Mouse (Mus musculus) retina, postnatal 1 day (tissue): ENCODE data around the gene Il16.
A peak's percentile ranks its signal among the peaks of the same experiment; 100 is the strongest.

Source experiments
- DNase-seq: peaks from one replicate; pipeline ENCODE4 v3.0.0-alpha.2; 2012

Gene Il16

GRCm38 (mm10) chr7:83599913-83600286 is 145.6 kb downstream of the Il16 start:
- peak; percentile 44 for DNase-seq

GRCm38 (mm10) chr7:83598997-83599912 is 146.3 kb downstream of the Il16 start:
- no peak for DNase-seq

- no peak for DNase-seq
These were observed 148.5 kb downstream of the Il16 start for GRCm38 (mm10) chr7:83597063-83597462.

- DNase-seq: no peak
These were observed 151.5 kb downstream of the Il16 start for GRCm38 (mm10) chr7:83594056-83594455.
